Mouse (Mus musculus) limb, embryonic 14.5 days (tissue): ENCODE data around the gene Gucy2g. TPM values are rescaled to one million over a fixed set of nuclear protein-coding genes. Genes with fewer than 3 reads are reported as not detected.
"Not testable (repeated sequence)": the region's sequence is repeated elsewhere in the genome, so short reads cannot be mapped to it uniquely, and the experiment has no call there.

Source experiments
- ATAC-seq: fragments of 200-750 bp; cut with Nextera tagmentation; 2 replicates; pipeline ENCODE4 v1.8.0; 2017; ENCODE audit warnings: low read depth, moderate number of reproducible peaks, moderate TSS enrichment; ENCODE audit not compliant: low FRiP score
- DNase-seq: peaks from one replicate; pipeline ENCODE4 v3.0.0-alpha.2; 2015; ENCODE audit warnings: low spot score
- H3K27ac ChIP-seq: fragments of 300-500 bp; sonication (generic); replicated peaks from 2 replicates; pipeline ENCODE4 v1.5.1; 2014; ENCODE audit warnings: low read depth, mild to moderate bottlenecking, low read length, moderate library complexity, mixed read lengths
- H3K27me3 ChIP-seq: fragments of 300-500 bp; sonication (generic); 2 replicates; pipeline ENCODE4 v1.6.1; 2014; ENCODE audit warnings: low read length, mixed read lengths; ENCODE audit not compliant: control insufficient read depth, insufficient read depth
- H3K36me3 ChIP-seq: fragments of 300-500 bp; sonication (generic); 2 replicates; pipeline ENCODE4 v1.6.1; 2014; ENCODE audit warnings: mild to moderate bottlenecking, low read length, moderate library complexity, mixed read lengths; ENCODE audit not compliant: control insufficient read depth, insufficient read depth
- H3K4me1 ChIP-seq: fragments of 300-500 bp; sonication (generic); 2 replicates; pipeline ENCODE4 v1.6.1; 2014; ENCODE audit warnings: antibody characterized with exemption, low read length, mixed read lengths; ENCODE audit not compliant: control insufficient read depth, insufficient read depth
- H3K4me2 ChIP-seq: fragments of 300-500 bp; sonication (generic); replicated peaks from 2 replicates; pipeline ENCODE4 v1.6.1; 2014; ENCODE audit warnings: low read depth, mild to moderate bottlenecking, low read length, moderate library complexity; ENCODE audit not compliant: severe bottlenecking
- H3K4me3 ChIP-seq: fragments of 300-500 bp; sonication (generic); replicated peaks from 2 replicates; pipeline ENCODE4 v1.5.1; 2014; ENCODE audit warnings: low read length
- H3K9ac ChIP-seq: fragments of 300-500 bp; sonication (generic); 2 replicates; pipeline ENCODE4 v1.6.1; 2014; ENCODE audit warnings: mild to moderate bottlenecking, low read depth, low read length, moderate library complexity; ENCODE audit not compliant: severe bottlenecking
- H3K9me3 ChIP-seq: fragments of 300-500 bp; sonication (generic); 2 replicates; pipeline ENCODE4 v1.6.1; 2016; ENCODE audit warnings: low read length; ENCODE audit not compliant: control insufficient read depth
- POLR2A ChIP-seq: fragments of 200-500 bp; IDR thresholded peaks from 2 replicates; pipeline ENCODE4 v1.8.0; 2012; ENCODE audit warnings: inconsistent platforms, mild to moderate bottlenecking, moderate library complexity, borderline replicate concordance; ENCODE audit not compliant: insufficient read depth, insufficient read length; ENCODE audit errors: extremely low read depth
- WGBS: fragments of 180-500 bp; shearing (Covaris S2); extraction: QIAGEN DNeasy Blood & Tissue Kit; methylation state at CpG from one replicate; pipeline ENCODE4 v1.1.7; 2014; 5-methylcytosine and 5-hydroxymethylcytosine counted together
- polyA plus RNA-seq, 2 experiments: library from polyadenylated mRNA; depleted of rRNA in 1 of 2; stranded (reverse) in 1 of 2; unstranded in 1 of 2; fragments of >200 nt; fragmentation: Nextera tagmentation in 1 of 2; extraction: Ambion mirVana in 1 of 2; gene quantifications; 2 replicates each; pipeline versions ENCODE4 v1.2.1 to v1.2.3; 2012 to 2014

The Gucy2g gene
- polyA plus RNA-seq, 2 experiments = 0.11 TPM; not detected in 1

DNA sequence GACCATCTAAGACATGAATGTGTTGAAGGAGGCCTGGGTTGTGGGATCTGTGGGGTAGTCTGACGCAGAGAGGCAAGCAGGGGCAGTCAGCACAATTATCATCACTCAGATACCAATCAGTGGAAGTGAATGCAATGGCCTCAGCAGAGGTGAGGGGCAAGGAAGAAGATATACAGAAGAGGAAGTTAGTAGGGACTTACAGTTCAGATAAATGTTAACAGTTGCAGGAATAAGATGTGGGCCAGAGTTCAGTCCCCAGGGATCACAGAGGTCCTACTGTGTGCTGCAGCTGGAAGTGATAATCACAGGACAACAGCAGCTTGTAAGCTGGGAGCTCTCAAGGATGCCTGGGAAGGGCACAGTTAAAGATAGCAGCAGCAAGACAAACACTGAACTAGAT lies 76.9 kb downstream of the Gucy2g start:
- ATAC-seq (no peak), DNase-seq (no peak)
- no peak overlapping the region for H3K4me2 ChIP-seq
- H3K4me3 ChIP-seq = no peak overlapping the region
- no peaks in the 10 kb centered on the region for H3K9me3 ChIP-seq
- no peak overlapping the region for H3K9ac ChIP-seq
- TF ChIP-seq POLR2A = no peak
- H3K27me3 ChIP-seq = no peaks in the 10 kb centered on the region
- no peaks in the 10 kb centered on the region for H3K4me1 ChIP-seq
- WGBS = 73% methylated on average over 1 of the region's 1 CpGs
- no peaks in the 10 kb centered on the region for H3K36me3 ChIP-seq
- H3K27ac ChIP-seq = no peak overlapping the region

DNA sequence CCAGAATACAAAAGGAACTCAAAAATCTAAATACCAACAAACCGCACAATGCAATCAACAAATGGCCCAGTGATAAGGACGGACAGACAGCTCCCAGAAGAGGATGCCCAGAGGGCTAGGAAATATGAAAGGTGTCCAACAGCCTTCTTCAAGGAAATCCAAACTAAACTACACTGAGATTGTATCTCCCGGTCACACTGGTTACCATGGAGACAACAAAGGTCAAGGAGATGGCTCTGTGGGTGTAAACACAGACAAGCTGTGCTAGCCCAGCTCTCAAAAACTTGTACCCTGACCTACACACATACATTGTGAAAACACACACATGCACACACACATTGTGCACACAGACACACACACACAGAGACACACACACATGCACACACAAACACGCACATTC lies 78.8 kb downstream of the Gucy2g start:
- no peak overlapping the region for H3K4me2 ChIP-seq
- ATAC-seq = no peak
- TF ChIP-seq POLR2A = no peak
- no peak overlapping the region for H3K9ac ChIP-seq
- H3K27me3 ChIP-seq = no peaks in the 10 kb centered on the region
- WGBS = 79% methylated on average over 4 of the region's 4 CpGs
- no peak for DNase-seq
- no peaks in the 10 kb centered on the region for H3K36me3 ChIP-seq
- no peak overlapping the region for H3K27ac ChIP-seq
- no peaks in the 10 kb centered on the region for H3K9me3 ChIP-seq
- H3K4me3 ChIP-seq = no peak overlapping the region
- no peaks in the 10 kb centered on the region for H3K4me1 ChIP-seq

DNA sequence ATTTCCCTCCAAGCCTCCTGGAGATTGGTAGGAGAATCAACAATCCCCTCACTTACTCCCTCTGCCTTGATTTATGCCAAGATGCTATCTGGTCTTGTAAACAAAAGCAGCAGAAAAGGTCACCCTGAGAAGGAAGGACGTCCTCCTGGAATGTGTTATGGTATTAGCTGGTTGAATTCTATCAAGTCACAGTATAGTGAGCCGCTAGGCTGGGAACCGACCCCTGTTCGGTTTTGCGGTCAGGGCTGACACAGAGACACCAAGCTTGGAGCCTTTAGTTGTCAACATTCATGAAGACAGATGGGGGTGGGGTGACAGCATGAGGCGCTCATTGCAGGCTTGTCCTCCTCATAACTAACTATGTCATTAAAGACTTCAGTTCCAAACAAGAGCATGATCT lies 81.2 kb downstream of the Gucy2g start:
- H3K27ac ChIP-seq = no peak overlapping the region
- WGBS = 70% methylated on average over 6 of the region's 6 CpGs
- H3K9me3 ChIP-seq = no peaks in the 10 kb centered on the region
- no peaks in the 10 kb centered on the region for H3K27me3 ChIP-seq
- no peak for ATAC-seq
- no peak overlapping the region for H3K9ac ChIP-seq
- H3K4me1 ChIP-seq = no peaks in the 10 kb centered on the region
- no peak overlapping the region for H3K4me2 ChIP-seq
- no peaks in the 10 kb centered on the region for H3K36me3 ChIP-seq
- H3K4me3 ChIP-seq = no peak overlapping the region
- no peak for DNase-seq
- no peak for TF ChIP-seq POLR2A

DNA sequence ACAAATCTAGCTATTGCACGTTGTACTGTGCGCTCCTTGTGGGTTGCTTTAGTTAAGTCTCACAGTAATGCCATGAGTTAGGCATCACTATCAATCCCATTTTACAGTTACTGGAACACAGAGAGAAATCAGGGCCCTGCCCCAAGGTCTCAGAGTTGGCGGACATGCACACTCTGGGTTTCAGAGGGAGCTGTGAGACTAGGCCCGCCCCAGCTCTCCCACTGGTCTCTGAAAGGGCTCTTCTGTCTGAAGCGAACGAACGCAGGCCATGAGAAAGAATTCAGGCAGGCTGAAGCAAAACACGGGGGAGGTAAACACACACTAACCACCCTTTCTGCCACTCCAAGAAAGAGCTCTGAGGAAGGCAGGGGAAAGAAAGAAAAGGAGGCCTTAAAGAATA lies 82.4 kb downstream of the Gucy2g start:
- Histone ChIP-seq H3K27ac (no peak overlapping the region), H3K4me2 (no peak overlapping the region), H3K4me1 (no peaks in the 10 kb centered on the region), H3K9ac (no peak overlapping the region), H3K36me3 (no peaks in the 10 kb centered on the region), H3K4me3 (no peak overlapping the region), H3K9me3 (no peaks in the 10 kb centered on the region), H3K27me3 (no peaks in the 10 kb centered on the region)
- no peak for ATAC-seq
- no peak for TF ChIP-seq POLR2A
- no peak for DNase-seq
- 78% methylated on average over 8 of the region's 8 CpGs for WGBS

DNA sequence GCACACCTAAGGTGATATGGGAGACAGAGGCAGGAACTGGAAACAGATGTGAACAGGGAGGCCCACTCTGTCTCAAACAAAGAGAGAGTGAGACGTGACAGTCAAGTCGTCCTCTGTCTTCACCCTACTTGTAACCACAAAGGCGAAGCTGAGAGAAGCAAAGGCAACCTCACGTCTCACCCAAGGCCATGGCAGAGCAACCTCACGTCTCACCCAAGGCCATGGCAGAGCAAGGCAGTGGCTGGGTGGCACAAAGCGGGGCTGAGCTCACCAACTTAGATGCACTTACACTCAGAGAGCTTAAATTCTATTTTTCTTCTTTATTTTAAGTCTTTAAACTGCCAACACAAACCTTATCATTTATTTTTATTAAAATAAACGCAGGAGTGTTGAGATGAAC lies 84.0 kb downstream of the Gucy2g start:
- H3K9ac ChIP-seq = no peak overlapping the region
- H3K9me3 ChIP-seq = no peaks in the 10 kb centered on the region
- H3K4me1 ChIP-seq = no peaks in the 10 kb centered on the region
- ATAC-seq (no peak), DNase-seq (no peak)
- H3K36me3 ChIP-seq = no peaks in the 10 kb centered on the region
- 87% methylated on average over 7 of the region's 7 CpGs for WGBS
- no peak overlapping the region for H3K27ac ChIP-seq
- no peak overlapping the region for H3K4me3 ChIP-seq
- no peak for TF ChIP-seq POLR2A
- no peaks in the 10 kb centered on the region for H3K27me3 ChIP-seq
- no peak overlapping the region for H3K4me2 ChIP-seq

DNA sequence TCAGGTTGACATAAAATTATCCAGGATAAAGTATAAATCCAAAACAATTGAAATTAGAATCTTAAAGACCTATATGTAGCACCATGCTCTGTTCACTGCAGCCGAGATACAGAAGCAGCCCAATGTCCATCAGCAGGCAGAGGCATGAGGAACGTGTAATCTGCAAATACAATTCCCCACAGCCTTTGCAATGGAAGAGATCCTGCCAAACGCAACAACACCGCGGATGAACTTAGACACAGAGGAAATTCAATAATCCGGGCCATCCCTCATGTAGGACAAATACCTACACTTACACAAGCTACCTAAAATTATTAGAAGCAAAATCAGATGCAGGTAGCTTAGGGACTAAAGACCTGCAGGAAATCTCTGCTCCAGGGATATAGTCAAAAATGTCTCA lies 88.1 kb downstream of the Gucy2g start:
- ATAC-seq = no peak
- Histone ChIP-seq H3K27me3 (no peaks in the 10 kb centered on the region), H3K4me2 (no peak overlapping the region), H3K9ac (no peak overlapping the region), H3K36me3 (no peaks in the 10 kb centered on the region), H3K9me3 (no peaks in the 10 kb centered on the region; the same call in 1 of the 2 replicates), H3K27ac (no peak overlapping the region), H3K4me1 (no peaks in the 10 kb centered on the region), H3K4me3 (no peak overlapping the region)
- no peak for TF ChIP-seq POLR2A
- WGBS = 91% methylated on average over 6 of the region's 6 CpGs
- DNase-seq = no peak

DNA sequence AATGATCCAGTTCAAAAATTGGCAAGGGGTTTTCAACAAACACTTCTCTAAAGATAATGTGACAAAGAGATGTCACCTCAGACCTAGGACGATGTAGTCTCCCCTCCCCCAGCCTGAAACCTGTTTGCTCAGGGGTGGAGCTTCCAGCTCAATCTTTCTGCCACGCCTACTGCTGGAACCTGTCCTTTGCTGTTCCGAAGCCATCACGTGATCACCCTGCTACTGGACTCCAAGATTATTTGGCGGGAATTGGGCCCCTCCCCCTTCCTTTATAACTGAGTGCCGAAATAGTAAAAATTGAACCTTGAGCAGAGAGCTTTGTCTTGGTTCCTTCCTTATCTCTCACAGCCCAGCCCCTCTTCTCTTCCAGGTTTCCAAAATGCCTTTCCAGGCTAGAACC lies 88.8 kb downstream of the Gucy2g start:
- H3K36me3 ChIP-seq, H3K27ac ChIP-seq, H3K4me2 ChIP-seq, H3K27me3 ChIP-seq, H3K4me3 ChIP-seq, H3K9me3 ChIP-seq, DNase-seq, ATAC-seq, H3K9ac ChIP-seq, H3K4me1 ChIP-seq: not testable (repeated sequence)
- WGBS = 64% methylated on average over 5 of the region's 6 CpGs
